Mouse (Mus musculus) kidney, adult 2 months (tissue): ENCODE data around the gene Acsl1. TPM values are rescaled to one million over a fixed set of nuclear protein-coding genes. Genes with fewer than 3 reads are reported as not detected.

Experiments used
- DNase-seq: peaks from one replicate; pipeline ENCODE4 v3.0.0; 2021
- H3K27ac ChIP-seq: fragments of 200-500 bp; 2 replicates; pipeline ENCODE4 v1.5.1; 2012; ENCODE audit warnings: low read depth, low read length, control low read depth, inconsistent platforms; ENCODE audit not compliant: insufficient read depth
- H3K27me3 ChIP-seq: fragments of 200-500 bp; replicated peaks from 2 replicates; pipeline ENCODE4 v1.6.1; 2012; ENCODE audit warnings: mild to moderate bottlenecking, moderate library complexity, low read length, inconsistent platforms; ENCODE audit not compliant: control insufficient read depth, insufficient read depth
- H3K36me3 ChIP-seq: fragments of 200-500 bp; 2 replicates; pipeline ENCODE4 v1.6.1; 2012; ENCODE audit warnings: mild to moderate bottlenecking, moderate library complexity, low read length, inconsistent platforms; ENCODE audit not compliant: control insufficient read depth, insufficient read depth
- H3K4me1 ChIP-seq: fragments of 200-500 bp; 2 replicates; pipeline ENCODE4 v1.6.1; 2011; ENCODE audit warnings: low read length; ENCODE audit not compliant: control insufficient read depth, insufficient read depth
- H3K4me3 ChIP-seq: fragments of 200-500 bp; 2 replicates; pipeline ENCODE4 v1.5.1; 2011; ENCODE audit warnings: mild to moderate bottlenecking, low read depth, low read length, control low read depth; ENCODE audit not compliant: insufficient read depth
- CTCF ChIP-seq: fragments of 200-500 bp; conservative IDR thresholded peaks from 2 replicates; pipeline ENCODE4 v1.5.1; 2011; ENCODE audit warnings: low read depth, mild to moderate bottlenecking, control low read depth, low read length, moderate library complexity, mixed read lengths; ENCODE audit not compliant: insufficient read depth, insufficient read length
- POLR2A ChIP-seq: fragments of 200-500 bp; IDR thresholded peaks from one replicate; pipeline ENCODE4 v1.6.1; 2011; ENCODE audit warnings: low read depth, low read length, control low read depth
- WGBS: fragments of 180-500 bp; shearing (Covaris S2); methylation state at CpG from one replicate; pipeline ENCODE4 v1.1.7; 2018; 5-methylcytosine and 5-hydroxymethylcytosine counted together
- polyA plus RNA-seq: library from polyadenylated mRNA; depleted of rRNA; stranded (reverse); fragments of >200 nt; gene quantifications from 2 replicates; pipeline ENCODE4 v1.2.3, GENCODE M21; 2012

Acsl1 gene
- polyA plus RNA-seq, 1 experiment, result 212 TPM

- TF ChIP-seq POLR2A (no peak), CTCF (no peak)
- H3K27ac ChIP-seq, result no peak overlapping the region
- H3K36me3 ChIP-seq, result no peaks in the 10 kb centered on the region
- no peak for DNase-seq
- H3K4me1 ChIP-seq, result peaks cover 17% of the 10 kb centered on the region; the same call in 1 of the 2 replicates
- H3K4me3 ChIP-seq, result no peak overlapping the region
- 87% methylated on average over 3 of the region's 3 CpGs for WGBS
- no peaks in the 10 kb centered on the region for H3K27me3 ChIP-seq
These were observed 5.1 kb downstream of the Acsl1 start for GRCm38 (mm10) chr8:46475942-46476341.

- no peak for TF ChIP-seq POLR2A
- TF ChIP-seq CTCF, result no peak
- H3K27me3 ChIP-seq, result no peaks in the 10 kb centered on the region
- DNase-seq, result peak; percentile 63
- peak overlapping the region; percentile 41 for H3K27ac ChIP-seq
- WGBS, result 54% methylated on average over 9 of the region's 9 CpGs
- H3K4me1 ChIP-seq, result peaks cover 17% of the 10 kb centered on the region; the same call in 1 of the 2 replicates
- no peak overlapping the region for H3K4me3 ChIP-seq
- no peaks in the 10 kb centered on the region for H3K36me3 ChIP-seq
These were observed 7.1 kb downstream of the Acsl1 start for GRCm38 (mm10) chr8:46477747-46478458.

GRCm38 (mm10) chr8:46478783-46479182 is 7.9 kb downstream of the Acsl1 start:
- H3K27me3 ChIP-seq, result no peaks in the 10 kb centered on the region
- H3K4me3 ChIP-seq, result no peak overlapping the region
- peak; percentile 14 for DNase-seq
- 67% methylated on average over 10 of the region's 10 CpGs for WGBS
- no peaks in the 10 kb centered on the region for H3K36me3 ChIP-seq
- 0 out of 2 replicates have a peak overlapping the region, but pooled peaks have one; percentile 17 for H3K27ac ChIP-seq
- TF ChIP-seq CTCF (no peak), POLR2A (no peak)
- H3K4me1 ChIP-seq, result peaks cover 17% of the 10 kb centered on the region; the same call in 1 of the 2 replicates

- Histone ChIP-seq H3K27me3 (no peaks in the 10 kb centered on the region), H3K4me1 (peaks cover 20% of the 10 kb centered on the region; the same call in 1 of the 2 replicates), H3K36me3 (no peaks in the 10 kb centered on the region), H3K4me3 (no peak overlapping the region), H3K27ac (peak overlapping the region; percentile 59)
- DNase-seq, result no peak
- no peak for TF ChIP-seq CTCF
- TF ChIP-seq POLR2A, result no peak
- 36% methylated on average over 7 of the region's 7 CpGs for WGBS
These were observed 9.1 kb downstream of the Acsl1 start for GRCm38 (mm10) chr8:46479794-46480532.

- peak; percentile 3 for DNase-seq
- Histone ChIP-seq H3K4me3 (no peak overlapping the region), H3K36me3 (no peaks in the 10 kb centered on the region), H3K27me3 (no peaks in the 10 kb centered on the region), H3K27ac (no peak overlapping the region), H3K4me1 (peaks cover 20% of the 10 kb centered on the region; the same call in 1 of the 2 replicates)
- TF ChIP-seq CTCF (no peak), POLR2A (no peak)
- WGBS, result 46% methylated on average over 6 of the region's 6 CpGs
These were observed 9.7 kb downstream of the Acsl1 start for GRCm38 (mm10) chr8:46480533-46480900.

GRCm38 (mm10) chr8:46482771-46483170 is 11.9 kb downstream of the Acsl1 start:
- Histone ChIP-seq H3K4me3 (no peak overlapping the region), H3K27ac (no peak overlapping the region), H3K4me1 (peaks cover 17% of the 10 kb centered on the region; the same call in 1 of the 2 replicates), H3K36me3 (no peaks in the 10 kb centered on the region), H3K27me3 (no peaks in the 10 kb centered on the region)
- DNase-seq, result peak; percentile 0
- WGBS, result 92% methylated on average over 4 of the region's 4 CpGs
- TF ChIP-seq CTCF (no peak), POLR2A (no peak)

- TF ChIP-seq CTCF, result no peak
- no peak for TF ChIP-seq POLR2A
- DNase-seq, result no peak
- H3K27ac ChIP-seq, result no peak overlapping the region
- H3K4me3 ChIP-seq, result no peak overlapping the region
- H3K36me3 ChIP-seq, result no peaks in the 10 kb centered on the region
- H3K4me1 ChIP-seq, result peaks cover 18% of the 10 kb centered on the region; the same call in 1 of the 2 replicates
- 71% methylated on average over 4 of the region's 4 CpGs for WGBS
- no peaks in the 10 kb centered on the region for H3K27me3 ChIP-seq
These were observed 12.4 kb downstream of the Acsl1 start for GRCm38 (mm10) chr8:46483247-46483646.
